Mouse (Mus musculus) lung, adult 2 months (tissue): Measurements from ENCODE around the gene Sun2.

Source experiments
- CTCF ChIP-seq: fragments of 200-500 bp; IDR thresholded peaks from 2 replicates; pipeline ENCODE4 v1.5.1; 2011; ENCODE audit warnings: mild to moderate bottlenecking, low read length, control low read depth; ENCODE audit not compliant: insufficient read depth
- POLR2A ChIP-seq: fragments of 200-500 bp; IDR thresholded peaks from 2 replicates; pipeline ENCODE4 v1.6.1; 2011; ENCODE audit warnings: low read depth, mild to moderate bottlenecking, control low read depth, low read length, borderline replicate concordance; ENCODE audit errors: extremely low read depth

- no peak for TF ChIP-seq POLR2A
- no peak for TF ChIP-seq CTCF
These were observed 1.6 kb downstream of the Sun2 start for GRCm38 (mm10) chr15:79740739-79741138.
